Mouse (Mus musculus) liver, postnatal 0 days (tissue): ENCODE measurements at regions not wholly inside any gene's neighbourhood (a gene's known extent, or its start where the extent isn't known, plus 50 kb on each side); places are given as distances from the start of the nearest gene placed in this dataset.

Experiments used
- ATAC-seq: fragments of 200-750 bp; cut with Nextera tagmentation; 2 replicates; pipeline ENCODE4 v1.8.0; 2017; ENCODE audit warnings: mild to moderate bottlenecking, moderate library complexity
- DNase-seq: peaks from one replicate; pipeline ENCODE4 v3.0.0-alpha.2; 2016
- H3K27ac ChIP-seq: fragments of 300-500 bp; sonication (generic); 2 replicates; pipeline ENCODE4 v1.5.1; 2014; ENCODE audit warnings: antibody characterized with exemption, moderate library complexity, mild to moderate bottlenecking, low read depth
- H3K27me3 ChIP-seq: fragments of 300-500 bp; sonication (generic); 2 replicates; pipeline ENCODE4 v1.6.1; 2014; ENCODE audit warnings: low read length, control low read depth, mixed read lengths; ENCODE audit not compliant: insufficient read depth
- H3K36me3 ChIP-seq: fragments of 300-500 bp; sonication (generic); replicated peaks from 2 replicates; pipeline ENCODE4 v1.6.1; 2014; ENCODE audit warnings: mild to moderate bottlenecking, control low read depth, low read length, moderate library complexity, mixed read lengths; ENCODE audit not compliant: insufficient read depth
- H3K4me1 ChIP-seq: fragments of 300-500 bp; sonication (generic); 2 replicates; pipeline ENCODE4 v1.6.1; 2014; ENCODE audit warnings: antibody characterized with exemption, mild to moderate bottlenecking, control low read depth; ENCODE audit not compliant: insufficient read depth
- H3K4me2 ChIP-seq: fragments of 300-500 bp; sonication (generic); 2 replicates; pipeline ENCODE4 v1.6.1; 2014; ENCODE audit warnings: low read depth, mild to moderate bottlenecking, low read length, moderate library complexity, mixed read lengths
- H3K4me3 ChIP-seq: fragments of 300-500 bp; sonication (generic); 2 replicates; pipeline ENCODE4 v1.5.1; 2014; ENCODE audit warnings: low read depth, low read length
- H3K9ac ChIP-seq: fragments of 300-500 bp; sonication (generic); replicated peaks from 2 replicates; pipeline ENCODE4 v1.6.1; 2014; ENCODE audit warnings: mild to moderate bottlenecking, moderate library complexity
- H3K9me3 ChIP-seq: fragments of 300-500 bp; sonication (generic); 2 replicates; pipeline ENCODE4 v1.6.1; 2016; ENCODE audit warnings: mild to moderate bottlenecking, control low read depth, low read length, mixed read lengths
- CTCF ChIP-seq: sonication (generic); IDR thresholded peaks from 2 replicates; pipeline ENCODE4 v1.5.1; 2016; ENCODE audit warnings: antibody characterized with exemption, low read depth
- EP300 ChIP-seq: IDR thresholded peaks from 2 replicates; pipeline ENCODE4 v1.6.1; 2016; ENCODE audit warnings: antibody characterized with exemption, low read depth, mild to moderate bottlenecking
- WGBS: fragments of 180-500 bp; shearing (Covaris S2); extraction: QIAGEN DNeasy Blood & Tissue Kit; methylation state at CpG from one replicate; pipeline ENCODE4 v1.1.7; 2014; ENCODE audit not compliant: insufficient replicate concordance; 5-methylcytosine and 5-hydroxymethylcytosine counted together

DNA sequence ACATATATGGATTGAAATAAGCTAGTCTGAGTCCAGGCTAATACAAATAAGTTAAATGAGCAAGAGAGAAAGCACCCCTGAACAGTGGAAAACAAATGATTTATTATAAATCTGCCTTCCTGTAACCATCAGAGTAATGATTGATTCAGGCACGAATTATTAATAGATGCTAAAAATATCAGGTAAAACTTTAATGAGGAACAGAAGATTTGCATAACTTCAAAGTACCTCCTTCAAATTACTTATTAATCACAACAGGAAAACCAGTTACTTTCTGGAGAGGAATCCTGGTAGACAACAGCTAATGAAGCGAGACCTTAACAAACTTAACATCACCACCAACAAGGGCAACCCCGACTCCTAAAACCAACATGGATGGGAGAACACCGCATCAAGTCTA, 423.9 kb downstream of the Cntnap4 start:
- Histone ChIP-seq H3K9ac (no peak overlapping the region), H3K4me2 (no peak overlapping the region), H3K27me3 (no peaks in the 10 kb centered on the region), H3K4me3 (no peak overlapping the region), H3K9me3 (no peaks in the 10 kb centered on the region), H3K36me3 (no peaks in the 10 kb centered on the region), H3K4me1 (no peaks in the 10 kb centered on the region), H3K27ac (no peak overlapping the region)
- DNase-seq = no peak
- 68% methylated on average over 4 of the region's 4 CpGs for WGBS
- no peak for ATAC-seq
- TF ChIP-seq EP300 = no peak
- TF ChIP-seq CTCF = no peak

DNA sequence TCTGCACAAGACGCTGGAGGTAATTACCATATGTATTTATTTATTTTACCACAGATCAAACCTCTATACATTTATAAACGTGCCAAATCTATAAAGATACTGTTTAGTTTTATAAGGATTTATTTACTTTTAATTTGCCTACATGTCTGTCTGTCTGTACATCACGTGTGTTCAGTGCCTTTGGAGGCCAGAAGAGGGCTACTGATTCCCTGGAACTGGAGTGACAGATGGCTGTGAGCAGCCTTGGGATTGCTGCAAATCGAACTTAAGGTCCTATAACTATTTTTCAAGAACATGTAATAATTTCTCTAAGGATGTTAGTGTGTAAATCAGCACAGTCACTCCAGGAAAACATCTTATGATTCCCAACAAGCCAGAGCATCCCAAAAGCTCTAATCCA, 437.5 kb downstream of the Cntnap4 start:
- H3K9me3 ChIP-seq = no peaks in the 10 kb centered on the region
- no peaks in the 10 kb centered on the region for H3K27me3 ChIP-seq
- no peaks in the 10 kb centered on the region for H3K4me1 ChIP-seq
- WGBS = 52% methylated on average over 4 of the region's 4 CpGs
- H3K4me3 ChIP-seq = no peak overlapping the region
- TF ChIP-seq CTCF (no peak), EP300 (no peak)
- DNase-seq = no peak
- ATAC-seq = no peak
- no peak overlapping the region for H3K4me2 ChIP-seq
- H3K27ac ChIP-seq = no peak overlapping the region
- H3K36me3 ChIP-seq = no peaks in the 10 kb centered on the region
- no peak overlapping the region for H3K9ac ChIP-seq

DNA sequence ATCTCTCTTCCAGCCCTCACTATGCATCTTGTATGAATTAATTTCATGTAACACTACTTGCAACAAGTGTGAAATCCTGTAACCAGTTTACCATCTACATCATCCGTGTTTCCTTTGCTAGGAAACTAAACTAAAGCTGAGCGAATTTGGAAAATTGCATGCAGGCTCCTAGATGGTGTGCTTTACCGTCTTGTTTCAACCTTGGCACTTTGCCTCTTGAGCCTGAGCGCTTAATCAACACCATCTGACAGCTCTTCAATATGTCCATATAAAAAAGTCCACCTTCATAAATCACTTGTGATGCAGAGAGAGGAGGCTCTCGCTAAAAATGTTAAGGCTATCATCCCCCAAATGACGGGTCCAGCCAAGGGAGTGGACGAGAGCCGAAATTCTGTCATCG, 459.0 kb downstream of the Cntnap4 start:
- H3K4me3 ChIP-seq = no peak overlapping the region
- H3K27ac ChIP-seq = no peak overlapping the region
- no peak for TF ChIP-seq EP300
- no peak for TF ChIP-seq CTCF
- ATAC-seq = no peak
- DNase-seq = no peak
- H3K4me1 ChIP-seq = no peaks in the 10 kb centered on the region
- no peak overlapping the region for H3K4me2 ChIP-seq
- H3K27me3 ChIP-seq = no peaks in the 10 kb centered on the region
- no peaks in the 10 kb centered on the region for H3K9me3 ChIP-seq
- H3K9ac ChIP-seq = no peak overlapping the region
- H3K36me3 ChIP-seq = no peaks in the 10 kb centered on the region
- WGBS = 83% methylated on average over 9 of the region's 9 CpGs

DNA sequence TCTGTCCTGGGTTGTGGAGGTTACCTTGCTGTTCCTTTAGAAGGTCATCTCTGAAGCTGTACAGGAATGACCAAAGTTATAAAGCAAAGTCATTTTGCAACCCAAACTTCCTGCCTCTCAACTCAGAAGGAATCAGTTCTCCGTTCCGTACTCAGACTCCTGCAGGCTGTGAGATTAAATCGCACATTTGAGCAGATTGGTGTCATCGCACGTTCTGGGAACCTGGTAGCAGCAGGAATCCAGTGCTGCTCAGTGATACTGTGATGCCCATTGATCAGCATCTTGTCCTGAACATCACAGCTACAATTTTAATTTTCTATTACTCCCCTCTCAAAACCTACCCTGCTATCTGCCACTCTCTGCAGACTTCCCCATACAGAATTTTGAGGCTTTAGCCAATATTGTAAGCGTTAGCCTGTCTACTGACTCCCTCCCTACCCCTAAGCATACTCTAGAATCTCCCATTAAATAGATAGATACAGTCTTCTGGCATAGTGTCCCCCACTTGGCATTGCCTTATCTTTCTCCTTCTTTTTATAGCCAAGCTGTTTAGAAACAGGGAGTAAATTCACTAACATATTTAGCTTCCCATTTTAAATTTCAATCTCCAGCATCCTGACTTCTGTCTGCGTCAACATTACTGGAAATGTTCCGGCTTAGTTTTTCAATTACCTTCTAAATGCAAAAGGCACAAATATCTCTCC, 482.1 kb downstream of the Cntnap4 start:
- Histone ChIP-seq H3K4me3 (no peak overlapping the region), H3K36me3 (no peaks in the 10 kb centered on the region), H3K27me3 (no peaks in the 10 kb centered on the region), H3K4me2 (no peak overlapping the region), H3K9ac (no peak overlapping the region), H3K9me3 (no peaks in the 10 kb centered on the region; the same call in 1 of the 2 replicates), H3K27ac (no peak overlapping the region), H3K4me1 (no peaks in the 10 kb centered on the region)
- DNase-seq (no peak), ATAC-seq (no peak)
- no peak for TF ChIP-seq EP300
- no peak for TF ChIP-seq CTCF
- WGBS = 78% methylated on average over 8 of the region's 8 CpGs

DNA sequence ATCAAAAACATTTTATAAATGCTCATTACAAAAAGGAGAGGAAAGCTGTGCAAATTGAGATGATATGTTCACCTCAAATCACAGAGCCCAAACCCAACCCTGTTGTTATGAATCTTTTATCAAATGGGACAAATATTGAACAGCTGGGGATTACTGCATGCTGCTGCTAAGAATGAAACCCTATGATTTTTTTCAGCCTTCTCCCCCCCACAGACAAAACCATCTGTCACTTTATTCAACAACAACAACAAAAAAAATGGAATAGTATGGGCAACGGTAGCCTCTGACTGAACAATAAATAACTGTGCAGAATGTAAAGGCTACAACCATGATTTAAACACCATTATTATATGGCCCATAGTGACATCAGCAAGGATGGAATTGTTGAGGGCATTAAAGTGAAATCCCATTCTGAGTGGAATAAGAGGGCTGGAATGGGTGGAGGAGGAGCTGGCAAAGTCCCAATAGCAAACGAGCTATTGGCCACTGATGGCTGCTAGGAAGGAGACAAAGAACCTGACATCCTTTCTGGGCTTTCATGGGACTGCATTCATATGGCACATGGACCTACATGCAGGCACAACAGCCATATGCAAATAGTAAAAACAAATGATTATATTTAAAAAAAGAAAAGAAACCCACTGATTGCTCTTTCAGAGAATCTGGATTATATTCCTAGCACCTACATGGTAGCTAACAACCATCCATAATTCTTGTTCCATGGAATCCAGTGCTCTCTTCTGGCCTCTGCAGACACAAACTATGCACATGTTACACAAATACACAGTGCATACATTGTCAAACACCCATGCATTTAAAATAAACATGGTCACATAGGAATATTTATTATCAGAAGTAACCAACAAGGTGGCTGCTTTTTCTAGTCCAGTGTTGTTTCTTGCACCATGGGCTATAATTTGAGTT, 495.7 kb downstream of the Cntnap4 start:
- no peak overlapping the region for H3K9ac ChIP-seq
- ATAC-seq (no peak), DNase-seq (no peak)
- no peak overlapping the region for H3K27ac ChIP-seq
- no peaks in the 10 kb centered on the region for H3K9me3 ChIP-seq
- no peak overlapping the region for H3K4me3 ChIP-seq
- TF ChIP-seq CTCF = no peak
- TF ChIP-seq EP300 = no peak
- H3K36me3 ChIP-seq = no peaks in the 10 kb centered on the region
- 58% methylated on average over 2 of the region's 2 CpGs for WGBS
- no peaks in the 10 kb centered on the region for H3K27me3 ChIP-seq
- no peak overlapping the region for H3K4me2 ChIP-seq
- no peaks in the 10 kb centered on the region for H3K4me1 ChIP-seq

DNA sequence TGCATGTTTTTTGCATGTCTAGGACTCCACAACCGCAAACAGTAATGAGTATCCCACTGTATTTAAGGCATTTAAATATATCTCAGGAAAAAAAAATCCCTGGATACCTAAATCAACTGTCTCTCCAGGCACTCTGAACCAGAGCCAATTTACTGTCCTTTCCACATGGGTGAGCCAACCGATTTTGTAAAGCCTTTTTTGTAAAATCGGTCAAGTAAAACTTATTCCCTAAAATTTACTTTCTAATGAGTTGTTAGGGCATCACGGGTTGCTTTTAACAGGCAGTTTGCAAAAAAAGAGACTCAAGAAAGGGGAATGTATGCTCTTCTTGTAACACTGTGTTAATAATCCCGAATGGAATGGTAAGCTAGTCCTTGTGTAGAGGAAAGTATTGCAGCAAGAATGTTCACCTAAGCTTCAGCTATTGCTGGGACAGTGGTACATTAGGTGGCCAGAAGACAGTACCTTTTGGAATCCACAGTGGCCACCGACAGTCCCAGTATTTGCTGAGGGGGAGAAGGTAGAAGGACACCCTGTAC, 496.4 kb downstream of the Cntnap4 start:
- DNase-seq (no peak), ATAC-seq (no peak)
- Histone ChIP-seq H3K36me3 (no peaks in the 10 kb centered on the region), H3K27ac (no peak overlapping the region), H3K4me3 (no peak overlapping the region), H3K4me2 (no peak overlapping the region), H3K27me3 (no peaks in the 10 kb centered on the region), H3K4me1 (no peaks in the 10 kb centered on the region), H3K9me3 (no peaks in the 10 kb centered on the region), H3K9ac (no peak overlapping the region)
- 61% methylated on average over 6 of the region's 6 CpGs for WGBS
- no peak for TF ChIP-seq CTCF
- no peak for TF ChIP-seq EP300
